Comparison of ENCODE assay signal across 9 mouse cellular contexts in genomic region chr4:138426778-138427705, GRCm38 (mm10). TPM values are rescaled to one million over a fixed set of nuclear protein-coding genes. Genes with fewer than 3 reads are reported as not detected.
DNase-seq lines count a peak whose midpoint lies in the region; ATAC-seq and TF ChIP-seq lines count a peak whose summit lies in the region.
"Had no signal": no experiment of that assay in that cellular context is flagged by ENCODE, and none has a peak within 500 bp of the region (broad histone marks: within the 10 kb centered on the region; RNA-seq: fewer than 3 reads in every experiment).

No protein-coding gene starts in this region.

- 0 out of 2 replicates have a peak overlapping the region, but pooled peaks have one; percentile 24 for H3K4me2 ChIP-seq in heart, embryonic 16.5 days (ENCODE audit: low read depth, low read length)
- H3K4me2 ChIP-seq in liver, embryonic 16.5 days (ENCODE audit: low read depth, low read length), result peak overlapping the region; percentile 5; the same call in 1 of the 2 replicates
- peak overlapping the region; percentile 24; the same call in 1 of the 2 replicates for H3K4me2 ChIP-seq in neural tube, embryonic 13.5 days
- H3K4me2 ChIP-seq: liver, embryonic 15.5 days had no signal

- no peaks in the 10 kb centered on the region for H3K36me3 ChIP-seq in ES-Bruce4 (ENCODE audit: control insufficient read depth, insufficient read depth, low read length, poor library complexity, severe bottlenecking)
- H3K36me3 ChIP-seq in heart, embryonic 16.5 days (ENCODE audit: control insufficient read depth, insufficient read depth), result no peaks in the 10 kb centered on the region
- no peaks in the 10 kb centered on the region for H3K36me3 ChIP-seq in liver, embryonic 16.5 days (ENCODE audit: control insufficient read depth, insufficient read depth)
- H3K36me3 ChIP-seq in neural tube, embryonic 13.5 days, result no peaks in the 10 kb centered on the region
- no peaks in the 10 kb centered on the region for H3K36me3 ChIP-seq in testis, adult 2 months (ENCODE audit: control insufficient read depth, insufficient read depth, low read length)
- H3K36me3 ChIP-seq: liver, embryonic 15.5 days had no signal

- TF ChIP-seq POLR2A in ES-Bruce4 (IDR thresholded peaks at IDR 0.05; ENCODE audit: insufficient read depth, low read length), result no peak
- no peak for TF ChIP-seq POLR2A in testis, adult 2 months (IDR thresholded peaks at IDR 0.05; ENCODE audit: control insufficient read depth, low read depth, low read length)

- ATAC-seq in heart, embryonic 16.5 days (replicated peaks; ENCODE audit: extremely low read depth, insufficient read depth, low FRiP score), result no peak
- ATAC-seq in liver, embryonic 16.5 days (ENCODE audit: low read depth), result peak; percentile 27; the same call in 1 of the 2 replicates
- ATAC-seq in neural tube, embryonic 13.5 days (ENCODE audit: low read depth), result no peak

- no peak overlapping the region for H3K9ac ChIP-seq in ES-Bruce4 (ENCODE audit: low read depth, poor library complexity, severe bottlenecking)
- H3K9ac ChIP-seq in heart, embryonic 16.5 days (ENCODE audit: low read length), result no peak overlapping the region
- no peak overlapping the region for H3K9ac ChIP-seq in liver, embryonic 16.5 days (ENCODE audit: low read depth, low read length)
- H3K9ac ChIP-seq in neural tube, embryonic 13.5 days, result no peak overlapping the region
- H3K9ac ChIP-seq: liver, embryonic 15.5 days had no signal

- H3K9me3 ChIP-seq in ES-Bruce4 (replicated peaks; ENCODE audit: control insufficient read depth, insufficient read depth, low read length, poor library complexity, severe bottlenecking), result no peaks in the 10 kb centered on the region
- 0 out of 2 replicates have a peak, but pooled peaks cover 3% of the 10 kb centered on the region for H3K9me3 ChIP-seq in heart, embryonic 16.5 days (replicated peaks; ENCODE audit: control insufficient read depth, low read length)
- H3K9me3 ChIP-seq in liver, embryonic 16.5 days (replicated peaks; ENCODE audit: control insufficient read depth, low read length), result no peaks in the 10 kb centered on the region
- H3K9me3 ChIP-seq in neural tube, embryonic 13.5 days, result no peaks in the 10 kb centered on the region
- H3K9me3 ChIP-seq: liver, embryonic 15.5 days had no signal

- TF ChIP-seq CTCF in ES-Bruce4 (IDR thresholded peaks at IDR 0.05; ENCODE audit: low read depth, low read length), result peak; percentile 82
- peak; percentile 71; the same call in 1 of the 2 replicates for TF ChIP-seq CTCF in testis, adult 2 months (IDR thresholded peaks at IDR 0.05; ENCODE audit: control insufficient read depth, insufficient read depth, insufficient replicate concordance, low read depth, low read length)

- H3K27ac ChIP-seq in ES-Bruce4 (ENCODE audit: insufficient read depth, low read length), result no peak overlapping the region
- H3K27ac ChIP-seq in heart, embryonic 16.5 days (ENCODE audit: low read length), result no peak overlapping the region
- no peak overlapping the region for H3K27ac ChIP-seq in liver, embryonic 16.5 days (ENCODE audit: low read length)
- no peak overlapping the region for H3K27ac ChIP-seq in neural tube, embryonic 13.5 days (replicated peaks)
- H3K27ac ChIP-seq in testis, adult 2 months (ENCODE audit: control insufficient read depth, insufficient read depth, low read depth, low read length), result no peak overlapping the region
- H3K27ac ChIP-seq: liver, embryonic 15.5 days had no signal

- H3K4me3 ChIP-seq in ES-Bruce4 (ENCODE audit: low read depth, low read length), result no peak overlapping the region
- no peak overlapping the region for H3K4me3 ChIP-seq in heart, embryonic 16.5 days (ENCODE audit: low read length)
- no peak overlapping the region for H3K4me3 ChIP-seq in liver, embryonic 16.5 days (ENCODE audit: low read depth, low read length)
- no peak overlapping the region for H3K4me3 ChIP-seq in neural tube, embryonic 13.5 days
- no peak overlapping the region for H3K4me3 ChIP-seq in testis, adult 2 months (ENCODE audit: control insufficient read depth, low read depth, low read length)
- H3K4me3 ChIP-seq: liver, embryonic 15.5 days had no signal

- H3K4me1 ChIP-seq in ES-Bruce4 (ENCODE audit: control insufficient read depth, insufficient read depth, low read length), result no peaks in the 10 kb centered on the region
- H3K4me1 ChIP-seq in heart, embryonic 16.5 days (ENCODE audit: control insufficient read depth, insufficient read depth, low read length), result no peaks in the 10 kb centered on the region
- H3K4me1 ChIP-seq in liver, embryonic 16.5 days (ENCODE audit: control insufficient read depth, low read depth, low read length), result no peaks in the 10 kb centered on the region
- H3K4me1 ChIP-seq in neural tube, embryonic 13.5 days (replicated peaks), result no peaks in the 10 kb centered on the region
- no peaks in the 10 kb centered on the region for H3K4me1 ChIP-seq in testis, adult 2 months (ENCODE audit: control insufficient read depth, insufficient read depth, low read length)
- H3K4me1 ChIP-seq: liver, embryonic 15.5 days had no signal

- peak; percentile 11 for DNase-seq in c-Kit-negative CD71-positive TER-119-positive erythroid progenitor cells, embryonic 14.5 days (ENCODE audit: low read depth, low spot score)
- peak; percentile 79 for DNase-seq in fibroblast of lung, adult 2 months (ENCODE audit: low read depth)
- peak; percentile 80 to 94 for DNase-seq in kidney, postnatal 36 days

- H3K27me3 ChIP-seq in ES-Bruce4 (ENCODE audit: control insufficient read depth, insufficient read depth, low read length, poor library complexity, severe bottlenecking), result no peaks in the 10 kb centered on the region
- peaks cover 2% of the 10 kb centered on the region; the same call in 1 of the 2 replicates for H3K27me3 ChIP-seq in heart, embryonic 16.5 days (ENCODE audit: control insufficient read depth, insufficient read depth, low read length)
- peaks cover 3% of the 10 kb centered on the region for H3K27me3 ChIP-seq in liver, embryonic 16.5 days (ENCODE audit: control insufficient read depth, insufficient read depth, low read depth, low read length)
- H3K27me3 ChIP-seq in neural tube, embryonic 13.5 days, result peaks cover 3% of the 10 kb centered on the region; the same call in 1 of the 2 replicates
- H3K27me3 ChIP-seq in testis, adult 2 months (ENCODE audit: control insufficient read depth, insufficient read depth, low read length), result no peaks in the 10 kb centered on the region

- no peak for TF ChIP-seq EP300 in ES-Bruce4 (IDR thresholded peaks at IDR 0.05; ENCODE audit: insufficient read depth, low read depth, low read length)

- 37% methylated on average over 22 of the region's 22 CpGs for WGBS in heart, embryonic 16.5 days
- 27% methylated on average over 22 of the region's 22 CpGs for WGBS in liver, embryonic 16.5 days (ENCODE audit: insufficient replicate concordance)
- 42% methylated on average over 22 of the region's 22 CpGs for WGBS in neural tube, embryonic 13.5 days

RNA-seq across cellular contexts. Expression of gene Mul1, which starts 7.4 kb away (rescaled TPM):
- 16.3 and 17.2 TPM in 2 replicates for polyA plus RNA-seq in ES-Bruce4 (2011; ENCODE audit: insufficient read depth, insufficient read length, low read depth, missing spikeins)
- polyA plus RNA-seq in heart, embryonic 16.5 days (2015; fragmentation: Nextera tagmentation; extraction: Ambion mirVana), result 22.3 and 24.5 TPM in 2 replicates
- 8.2 and 10.0 TPM in 2 replicates for polyA plus RNA-seq in liver, embryonic 16.5 days (2015; fragmentation: Nextera tagmentation; extraction: Ambion mirVana)
- 19.8 and 21.6 TPM in 2 replicates for polyA plus RNA-seq in neural tube, embryonic 13.5 days (2015; fragmentation: Nextera tagmentation; extraction: Ambion mirVana)
- 54.2 and 74.1 TPM in 2 replicates for polyA plus RNA-seq in testis, adult 2 months (2012; rRNA removed)

RNA-seq across cellular contexts. Expression of gene Camk2n1, which starts 27.1 kb away (rescaled TPM):
- polyA plus RNA-seq in ES-Bruce4 (2011; ENCODE audit: insufficient read depth, insufficient read length, low read depth, missing spikeins), result 12.1 and 14.1 TPM in 2 replicates
- 0.97 and 1.3 TPM in 2 replicates for polyA plus RNA-seq in heart, embryonic 16.5 days (2015; fragmentation: Nextera tagmentation; extraction: Ambion mirVana)
- 1.5 and 1.6 TPM in 2 replicates for polyA plus RNA-seq in liver, embryonic 16.5 days (2015; fragmentation: Nextera tagmentation; extraction: Ambion mirVana)
- 15.0 and 15.3 TPM in 2 replicates for polyA plus RNA-seq in neural tube, embryonic 13.5 days (2015; fragmentation: Nextera tagmentation; extraction: Ambion mirVana)
- 34.4 and 38.9 TPM in 2 replicates for polyA plus RNA-seq in testis, adult 2 months (2012; rRNA removed)

RNA-seq across cellular contexts. Expression of gene Fam43b, which starts 30.7 kb away (rescaled TPM):
- polyA plus RNA-seq in ES-Bruce4 (2011; ENCODE audit: insufficient read depth, insufficient read length, low read depth, missing spikeins), result 1.1 and 1.2 TPM in 2 replicates
- 0.10 and 0.20 TPM in 2 replicates for polyA plus RNA-seq in heart, embryonic 16.5 days (2015; fragmentation: Nextera tagmentation; extraction: Ambion mirVana)
- polyA plus RNA-seq in liver, embryonic 16.5 days (2015; fragmentation: Nextera tagmentation; extraction: Ambion mirVana), result not detected in 2 replicates
- polyA plus RNA-seq in neural tube, embryonic 13.5 days (2015; fragmentation: Nextera tagmentation; extraction: Ambion mirVana), result 2.2 and 2.6 TPM in 2 replicates
- polyA plus RNA-seq in testis, adult 2 months (2012; rRNA removed), result not detected in 2 replicates
- polyA plus RNA-seq: liver, embryonic 15.5 days had no signal

RNA-seq across cellular contexts. Expression of gene Cda, which starts 59.2 kb away (rescaled TPM):
- polyA plus RNA-seq in ES-Bruce4 (2011; ENCODE audit: insufficient read depth, insufficient read length, low read depth, missing spikeins), result 6.8 and 7.4 TPM in 2 replicates
- 7.3 and 10.3 TPM in 2 replicates for polyA plus RNA-seq in heart, embryonic 16.5 days (2015; fragmentation: Nextera tagmentation; extraction: Ambion mirVana)
- polyA plus RNA-seq in liver, embryonic 16.5 days (2015; fragmentation: Nextera tagmentation; extraction: Ambion mirVana), result 4.6 and 5.7 TPM in 2 replicates
- polyA plus RNA-seq in neural tube, embryonic 13.5 days (2015; fragmentation: Nextera tagmentation; extraction: Ambion mirVana), result 6.4 and 7.1 TPM in 2 replicates
- polyA plus RNA-seq in testis, adult 2 months (2012; rRNA removed), result 0.13 and 0.61 TPM in 2 replicates

Comparison
In these comparisons a context has a peak if more than half of its experiments do, and no peak if none do; other contexts are left out.
1. DNase-seq: peak in every context shown above with its lines; median percentile 87 in kidney, postnatal 36 days; 79 in fibroblast of lung, adult 2 months; 11 in c-Kit-negative CD71-positive TER-119-positive erythroid progenitor cells, embryonic 14.5 days.